Mouse (Mus musculus): ENCODE measurements at regions not wholly inside any gene's neighbourhood (a gene's known extent, or its start where the extent isn't known, plus 50 kb on each side); places are given as distances from the start of the nearest gene placed in this dataset.

GRCm38 (mm10) chr6:84430925-84431621, 162.6 kb downstream of the Cyp26b1 start:
- no peak for DNase-seq (ENCODE audit: extremely low spot score, low spot score)
- no peaks in the 10 kb centered on the region for H3K27me3 ChIP-seq (ENCODE audit: poor library complexity, severe bottlenecking)
- peaks cover 24% of the 10 kb centered on the region for H3K4me1 ChIP-seq
- peak overlapping the region; percentile 83 for H3K27ac ChIP-seq
- H3K4me3 ChIP-seq = no peak overlapping the region
- 52% methylated on average over 12 of the region's 12 CpGs for WGBS
- no peaks in the 10 kb centered on the region for H3K9me3 ChIP-seq
- H3K36me3 ChIP-seq (replicated peaks) = no peaks in the 10 kb centered on the region

GRCm38 (mm10) chr6:84430146-84430545, 163.6 kb downstream of the Cyp26b1 start:
- H3K27ac ChIP-seq = peak overlapping the region; percentile 83; the same call in 1 of the 2 replicates
- no peaks in the 10 kb centered on the region for H3K27me3 ChIP-seq (ENCODE audit: poor library complexity, severe bottlenecking)
- H3K4me3 ChIP-seq = no peak overlapping the region
- no peaks in the 10 kb centered on the region for H3K36me3 ChIP-seq (replicated peaks)
- no peaks in the 10 kb centered on the region for H3K9me3 ChIP-seq
- WGBS = 76% methylated on average over 4 of the region's 4 CpGs
- peaks cover 28% of the 10 kb centered on the region for H3K4me1 ChIP-seq
- DNase-seq (ENCODE audit: extremely low spot score, low spot score) = no peak

- no peaks in the 10 kb centered on the region for H3K36me3 ChIP-seq (replicated peaks)
- WGBS = 93% methylated on average over 8 of the region's 8 CpGs
- no peak overlapping the region for H3K27ac ChIP-seq
- peaks cover 28% of the 10 kb centered on the region for H3K4me1 ChIP-seq
- H3K9me3 ChIP-seq = no peaks in the 10 kb centered on the region
- no peak for DNase-seq (ENCODE audit: extremely low spot score, low spot score)
- H3K27me3 ChIP-seq (ENCODE audit: poor library complexity, severe bottlenecking) = no peaks in the 10 kb centered on the region
- no peak overlapping the region for H3K4me3 ChIP-seq
These were observed 164.5 kb downstream of the Cyp26b1 start for GRCm38 (mm10) chr6:84429247-84429646.

- Histone ChIP-seq H3K36me3 (replicated peaks) (no peaks in the 10 kb centered on the region), H3K9me3 (no peaks in the 10 kb centered on the region), H3K27ac (no peak overlapping the region), H3K27me3 (ENCODE audit: poor library complexity, severe bottlenecking) (no peaks in the 10 kb centered on the region), H3K4me1 (peaks cover 31% of the 10 kb centered on the region), H3K4me3 (no peak overlapping the region)
- DNase-seq (ENCODE audit: extremely low spot score, low spot score) = no peak
- whole genome bisulfite sequencing = 82% methylated on average over 8 of the region's 8 CpGs
These were observed 167.0 kb downstream of the Cyp26b1 start for GRCm38 (mm10) chr6:84426691-84427090.

GRCm38 (mm10) chr6:84425823-84426222, 167.9 kb downstream of the Cyp26b1 start:
- WGBS = 39% methylated on average over 4 of the region's 4 CpGs
- Histone ChIP-seq H3K27ac (no peak overlapping the region), H3K36me3 (replicated peaks) (no peaks in the 10 kb centered on the region), H3K9me3 (no peaks in the 10 kb centered on the region), H3K4me1 (peaks cover 23% of the 10 kb centered on the region), H3K27me3 (ENCODE audit: poor library complexity, severe bottlenecking) (no peaks in the 10 kb centered on the region), H3K4me3 (no peak overlapping the region)
- peak; percentile 33 for DNase-seq (ENCODE audit: extremely low spot score, low spot score)

- 72% methylated on average over 3 of the region's 3 CpGs for WGBS
- Histone ChIP-seq H3K27me3 (ENCODE audit: poor library complexity, severe bottlenecking) (no peaks in the 10 kb centered on the region), H3K9me3 (no peaks in the 10 kb centered on the region), H3K4me3 (no peak overlapping the region), H3K27ac (no peak overlapping the region), H3K4me1 (peaks cover 21% of the 10 kb centered on the region), H3K36me3 (replicated peaks) (no peaks in the 10 kb centered on the region)
- no peak for DNase-seq (ENCODE audit: extremely low spot score, low spot score)
These were observed 170.8 kb downstream of the Cyp26b1 start for GRCm38 (mm10) chr6:84422946-84423345.

GRCm38 (mm10) chr6:84419691-84420090, 174.0 kb downstream of the Cyp26b1 start:
- H3K27ac ChIP-seq = no peak overlapping the region
- H3K27me3 ChIP-seq (ENCODE audit: poor library complexity, severe bottlenecking) = no peaks in the 10 kb centered on the region
- no peaks in the 10 kb centered on the region for H3K9me3 ChIP-seq
- no peak for DNase-seq (ENCODE audit: extremely low spot score, low spot score)
- 85% methylated on average over 2 of the region's 2 CpGs for WGBS
- no peak overlapping the region for H3K4me3 ChIP-seq
- no peaks in the 10 kb centered on the region for H3K36me3 ChIP-seq (replicated peaks)
- peaks cover 23% of the 10 kb centered on the region for H3K4me1 ChIP-seq

GRCm38 (mm10) chr6:84419281-84419680, 174.4 kb downstream of the Cyp26b1 start:
- no peak overlapping the region for H3K4me3 ChIP-seq
- peaks cover 27% of the 10 kb centered on the region for H3K4me1 ChIP-seq
- H3K9me3 ChIP-seq = no peaks in the 10 kb centered on the region
- no peaks in the 10 kb centered on the region for H3K36me3 ChIP-seq (replicated peaks)
- 64% methylated on average over 2 of the region's 2 CpGs for WGBS
- no peaks in the 10 kb centered on the region for H3K27me3 ChIP-seq (ENCODE audit: poor library complexity, severe bottlenecking)
- no peak overlapping the region for H3K27ac ChIP-seq
- no peak for DNase-seq (ENCODE audit: extremely low spot score, low spot score)

GRCm38 (mm10) chr6:84416992-84417636, 176.6 kb downstream of the Cyp26b1 start:
- peak overlapping the region; percentile 40; the same call in 1 of the 2 replicates for H3K27ac ChIP-seq
- no peak for DNase-seq (ENCODE audit: extremely low spot score, low spot score)
- no peaks in the 10 kb centered on the region for H3K36me3 ChIP-seq (replicated peaks)
- H3K4me3 ChIP-seq = no peak overlapping the region
- H3K27me3 ChIP-seq (ENCODE audit: poor library complexity, severe bottlenecking) = no peaks in the 10 kb centered on the region
- peaks cover 17% of the 10 kb centered on the region for H3K4me1 ChIP-seq
- WGBS = 64% methylated on average over 11 of the region's 11 CpGs
- H3K9me3 ChIP-seq = no peaks in the 10 kb centered on the region

GRCm38 (mm10) chr6:84414400-84414799, 179.3 kb downstream of the Cyp26b1 start:
- H3K27ac ChIP-seq = no peak overlapping the region
- H3K27me3 ChIP-seq (ENCODE audit: poor library complexity, severe bottlenecking) = no peaks in the 10 kb centered on the region
- H3K4me1 ChIP-seq = peaks cover 12% of the 10 kb centered on the region; the same call in 1 of the 2 replicates
- H3K9me3 ChIP-seq = no peaks in the 10 kb centered on the region
- H3K36me3 ChIP-seq (replicated peaks) = no peaks in the 10 kb centered on the region
- DNase-seq (ENCODE audit: extremely low spot score, low spot score) = no peak
- WGBS = 66% methylated on average over 5 of the region's 5 CpGs
- H3K4me3 ChIP-seq = no peak overlapping the region

GRCm38 (mm10) chr6:84409863-84410513, 183.7 kb downstream of the Cyp26b1 start:
- no peaks in the 10 kb centered on the region for H3K36me3 ChIP-seq (replicated peaks)
- H3K4me3 ChIP-seq = no peak overlapping the region
- peaks cover 6% of the 10 kb centered on the region; the same call in 1 of the 2 replicates for H3K27me3 ChIP-seq (ENCODE audit: poor library complexity, severe bottlenecking)
- 92% methylated on average over 10 of the region's 10 CpGs for WGBS
- H3K9me3 ChIP-seq = no peaks in the 10 kb centered on the region
- H3K4me1 ChIP-seq = peaks cover 14% of the 10 kb centered on the region; the same call in 1 of the 2 replicates
- H3K27ac ChIP-seq = no peak overlapping the region
- DNase-seq (ENCODE audit: extremely low spot score, low spot score) = no peak

GRCm38 (mm10) chr6:84408513-84408912, 185.2 kb downstream of the Cyp26b1 start:
- Histone ChIP-seq H3K36me3 (replicated peaks) (no peaks in the 10 kb centered on the region), H3K27ac (no peak overlapping the region), H3K4me3 (no peak overlapping the region), H3K4me1 (peaks cover 7% of the 10 kb centered on the region; the same call in 1 of the 2 replicates), H3K27me3 (ENCODE audit: poor library complexity, severe bottlenecking) (peaks cover 6% of the 10 kb centered on the region; the same call in 1 of the 2 replicates), H3K9me3 (no peaks in the 10 kb centered on the region)
- 83% methylated on average over 5 of the region's 5 CpGs for WGBS
- no peak for DNase-seq (ENCODE audit: extremely low spot score, low spot score)

- Histone ChIP-seq H3K36me3 (replicated peaks) (no peaks in the 10 kb centered on the region), H3K9me3 (no peaks in the 10 kb centered on the region), H3K27ac (no peak overlapping the region), H3K4me1 (peaks cover 7% of the 10 kb centered on the region; the same call in 1 of the 2 replicates), H3K4me3 (no peak overlapping the region), H3K27me3 (ENCODE audit: poor library complexity, severe bottlenecking) (peaks cover 6% of the 10 kb centered on the region; the same call in 1 of the 2 replicates)
- DNase-seq (ENCODE audit: extremely low spot score, low spot score) = peak; percentile 71
- 19% methylated on average over 6 of the region's 6 CpGs for WGBS
These were observed 185.9 kb downstream of the Cyp26b1 start for GRCm38 (mm10) chr6:84407773-84408172.

All from forebrain, embryonic 10.5 days (tissue).